Mouse (Mus musculus) ovary, adult 10 weeks (tissue): ENCODE data around the gene Gm28897. TPM values are rescaled to one million over a fixed set of nuclear protein-coding genes. Genes with fewer than 3 reads are reported as not detected.

Experiments
- polyA plus RNA-seq: library from polyadenylated mRNA; stranded (reverse); fragments of 350-450 nt; fragmentation: Illumina TruSeq; extraction: RNeasy Lipid Tissue Mini Kit (QIAGEN cat#74804); gene quantifications from one replicate; pipeline ENCODE4 v1.2.3, GENCODE M21; 2014

Gm28897 gene
- not detected for polyA plus RNA-seq

GRCm38 (mm10) chrY:80926695-80927094 is at the start of gene Gm28897:
TSS of gene Gm28897 (plus strand) at chrY:80926995.

